Mouse (Mus musculus) midbrain, embryonic 12.5 days (tissue): ENCODE measurements around the gene Vill. TPM values are rescaled to one million over a fixed set of nuclear protein-coding genes. Genes with fewer than 3 reads are reported as not detected.

Experiments
- ATAC-seq: fragments of 200-750 bp; cut with Nextera tagmentation; 2 replicates; pipeline ENCODE4 v1.8.0; 2017; ENCODE audit warnings: low read depth, moderate TSS enrichment, moderate library complexity; ENCODE audit not compliant: low FRiP score
- H3K27ac ChIP-seq: fragments of 300-500 bp; sonication (generic); replicated peaks from 2 replicates; pipeline ENCODE4 v1.5.1; 2016; ENCODE audit warnings: mild to moderate bottlenecking
- H3K27me3 ChIP-seq: fragments of 300-500 bp; sonication (generic); 2 replicates; pipeline ENCODE4 v1.6.1; 2016; ENCODE audit warnings: mild to moderate bottlenecking
- H3K36me3 ChIP-seq: fragments of 300-500 bp; sonication (generic); 2 replicates; pipeline ENCODE4 v1.6.1; 2016
- H3K4me1 ChIP-seq: fragments of 300-500 bp; sonication (generic); 2 replicates; pipeline ENCODE4 v1.6.1; 2016
- H3K4me2 ChIP-seq: fragments of 300-500 bp; sonication (generic); replicated peaks from 2 replicates; pipeline ENCODE4 v1.6.1; 2016; ENCODE audit warnings: mild to moderate bottlenecking, moderate library complexity
- H3K4me3 ChIP-seq: fragments of 300-500 bp; sonication (generic); 2 replicates; pipeline ENCODE4 v1.5.1; 2016; ENCODE audit warnings: mild to moderate bottlenecking
- H3K9ac ChIP-seq: fragments of 300-500 bp; sonication (generic); replicated peaks from 2 replicates; pipeline ENCODE4 v1.6.1; 2016; ENCODE audit warnings: mild to moderate bottlenecking, moderate library complexity
- H3K9me3 ChIP-seq: fragments of 300-500 bp; sonication (generic); 2 replicates; pipeline ENCODE4 v1.6.1; 2016; ENCODE audit warnings: mild to moderate bottlenecking
- WGBS: fragments of 180-500 bp; shearing (Covaris S2); methylation state at CpG from one replicate; pipeline ENCODE4 v1.1.7; 2016; 5-methylcytosine and 5-hydroxymethylcytosine counted together
- polyA plus RNA-seq: library from polyadenylated mRNA; unstranded; fragments of >200 nt; fragmentation: Nextera tagmentation; extraction: Ambion mirVana; gene quantifications from 2 replicates; pipeline ENCODE4 v1.2.1, GENCODE M21; 2016

Vill gene
- polyA plus RNA-seq, 1 experiment from 2014 or later: 9.1 TPM

GRCm38 (mm10) chr9:119037076-119037730 is 15.4 kb upstream of the Vill start:
- Histone ChIP-seq H3K4me1 (peaks cover 35% of the 10 kb centered on the region), H3K27ac (no peak overlapping the region), H3K9me3 (no peaks in the 10 kb centered on the region), H3K36me3 (0 out of 2 replicates have a peak, but pooled peaks cover 10% of the 10 kb centered on the region), H3K4me2 (no peak overlapping the region), H3K4me3 (no peak overlapping the region), H3K27me3 (peaks cover 7% of the 10 kb centered on the region; the same call in 1 of the 2 replicates), H3K9ac (no peak overlapping the region)
- 78% methylated on average over 15 of the region's 15 CpGs for WGBS
- ATAC-seq: no peak

GRCm38 (mm10) chr9:119038574-119038973 is 14.0 kb upstream of the Vill start:
- Histone ChIP-seq H3K4me3 (no peak overlapping the region), H3K9me3 (no peaks in the 10 kb centered on the region), H3K4me1 (peaks cover 22% of the 10 kb centered on the region), H3K4me2 (no peak overlapping the region), H3K27ac (no peak overlapping the region), H3K9ac (no peak overlapping the region), H3K27me3 (no peaks in the 10 kb centered on the region), H3K36me3 (0 out of 2 replicates have a peak, but pooled peaks cover 10% of the 10 kb centered on the region)
- no peak for ATAC-seq
- WGBS: 87% methylated on average over 3 of the region's 3 CpGs

- Histone ChIP-seq H3K9ac (no peak overlapping the region), H3K36me3 (0 out of 2 replicates have a peak, but pooled peaks cover 10% of the 10 kb centered on the region), H3K27ac (no peak overlapping the region), H3K4me3 (no peak overlapping the region), H3K9me3 (no peaks in the 10 kb centered on the region), H3K4me1 (peaks cover 10% of the 10 kb centered on the region; the same call in 1 of the 2 replicates), H3K27me3 (no peaks in the 10 kb centered on the region), H3K4me2 (no peak overlapping the region)
- 94% methylated on average over 15 of the region's 15 CpGs for WGBS
- ATAC-seq: no peak
Measured at GRCm38 (mm10) chr9:119040101-119040775, 12.3 kb upstream of the Vill start.

- Histone ChIP-seq H3K4me2 (no peak overlapping the region), H3K36me3 (no peaks in the 10 kb centered on the region), H3K9ac (no peak overlapping the region), H3K4me3 (no peak overlapping the region), H3K27ac (no peak overlapping the region), H3K27me3 (peaks cover 18% of the 10 kb centered on the region), H3K4me1 (peaks cover 14% of the 10 kb centered on the region), H3K9me3 (no peaks in the 10 kb centered on the region)
- 80% methylated on average over 11 of the region's 11 CpGs for WGBS
- no peak for ATAC-seq
Measured at GRCm38 (mm10) chr9:119048182-119048903, 4.2 kb upstream of the Vill start.

- Histone ChIP-seq H3K4me1 (peaks cover 14% of the 10 kb centered on the region), H3K36me3 (no peaks in the 10 kb centered on the region), H3K27ac (no peak overlapping the region), H3K4me2 (no peak overlapping the region), H3K27me3 (peaks cover 33% of the 10 kb centered on the region), H3K9me3 (no peaks in the 10 kb centered on the region), H3K9ac (no peak overlapping the region), H3K4me3 (no peak overlapping the region)
- ATAC-seq: no peak
- 78% methylated on average over 2 of the region's 2 CpGs for WGBS
Measured at GRCm38 (mm10) chr9:119051158-119051557, 1.4 kb upstream of the Vill start.

GRCm38 (mm10) chr9:119053964-119054576 is 1.5 kb downstream of the Vill start:
- Histone ChIP-seq H3K27me3 (peaks cover 33% of the 10 kb centered on the region), H3K9me3 (no peaks in the 10 kb centered on the region), H3K9ac (no peak overlapping the region), H3K4me2 (no peak overlapping the region), H3K27ac (no peak overlapping the region), H3K4me3 (no peak overlapping the region), H3K4me1 (peaks cover 14% of the 10 kb centered on the region), H3K36me3 (no peaks in the 10 kb centered on the region)
- no peak for ATAC-seq
- 81% methylated on average over 9 of the region's 9 CpGs for WGBS

- Histone ChIP-seq H3K9ac (no peak overlapping the region), H3K27me3 (peaks cover 33% of the 10 kb centered on the region), H3K4me3 (no peak overlapping the region), H3K36me3 (no peaks in the 10 kb centered on the region), H3K9me3 (no peaks in the 10 kb centered on the region), H3K4me1 (peaks cover 14% of the 10 kb centered on the region), H3K27ac (no peak overlapping the region), H3K4me2 (no peak overlapping the region)
- 90% methylated on average over 4 of the region's 4 CpGs for WGBS
- no peak for ATAC-seq
Measured at GRCm38 (mm10) chr9:119055336-119055735, 2.8 kb downstream of the Vill start.

GRCm38 (mm10) chr9:119058245-119058644 is 5.7 kb downstream of the Vill start:
- H3K4me3 ChIP-seq: no peak overlapping the region
- no peaks in the 10 kb centered on the region for H3K9me3 ChIP-seq
- H3K36me3 ChIP-seq: no peaks in the 10 kb centered on the region
- no peak overlapping the region for H3K27ac ChIP-seq
- WGBS: 87% methylated on average over 7 of the region's 7 CpGs
- H3K9ac ChIP-seq: no peak overlapping the region
- peaks cover 4% of the 10 kb centered on the region for H3K4me1 ChIP-seq
- no peak overlapping the region for H3K4me2 ChIP-seq
- no peak for ATAC-seq
- peaks cover 26% of the 10 kb centered on the region for H3K27me3 ChIP-seq

GRCm38 (mm10) chr9:119060701-119061100 is 8.1 kb downstream of the Vill start:
- H3K4me3 ChIP-seq: no peak overlapping the region
- H3K36me3 ChIP-seq: no peaks in the 10 kb centered on the region
- no peak overlapping the region for H3K4me2 ChIP-seq
- no peak overlapping the region for H3K27ac ChIP-seq
- 0 out of 2 replicates have a peak, but pooled peaks cover 5% of the 10 kb centered on the region for H3K4me1 ChIP-seq
- H3K9ac ChIP-seq: no peak overlapping the region
- ATAC-seq: no peak
- 92% methylated on average over 10 of the region's 10 CpGs for WGBS
- peaks cover 10% of the 10 kb centered on the region for H3K27me3 ChIP-seq
- H3K9me3 ChIP-seq: no peaks in the 10 kb centered on the region

- Histone ChIP-seq H3K4me1 (0 out of 2 replicates have a peak, but pooled peaks cover 5% of the 10 kb centered on the region), H3K9me3 (no peaks in the 10 kb centered on the region), H3K27ac (no peak overlapping the region), H3K4me3 (no peak overlapping the region), H3K27me3 (peaks cover 14% of the 10 kb centered on the region), H3K9ac (no peak overlapping the region), H3K4me2 (no peak overlapping the region), H3K36me3 (no peaks in the 10 kb centered on the region)
- WGBS: 37% methylated on average over 19 of the region's 19 CpGs
- no peak for ATAC-seq
Measured at GRCm38 (mm10) chr9:119063036-119063644, 10.6 kb downstream of the Vill start.

- WGBS: 73% methylated on average over 4 of the region's 4 CpGs
- ATAC-seq: no peak
- Histone ChIP-seq H3K4me3 (no peak overlapping the region), H3K9me3 (no peaks in the 10 kb centered on the region), H3K36me3 (no peaks in the 10 kb centered on the region), H3K9ac (no peak overlapping the region), H3K27ac (no peak overlapping the region), H3K4me1 (0 out of 2 replicates have a peak, but pooled peaks cover 5% of the 10 kb centered on the region), H3K27me3 (peaks cover 14% of the 10 kb centered on the region), H3K4me2 (no peak overlapping the region)
Measured at GRCm38 (mm10) chr9:119064296-119064695, 11.7 kb downstream of the Vill start.
